Mouse (Mus musculus) limb, embryonic 11.5 days (tissue): ENCODE data around the gene Lsr. TPM values are rescaled to one million over a fixed set of nuclear protein-coding genes. Genes with fewer than 3 reads are reported as not detected.

Experiments used
- ATAC-seq: fragments of 200-750 bp; cut with Nextera tagmentation; 2 replicates; pipeline ENCODE4 v1.8.0; 2017; ENCODE audit warnings: low read depth; ENCODE audit not compliant: insufficient number of reproducible peaks, low FRiP score, low TSS enrichment
- DNase-seq: peaks from one replicate; pipeline ENCODE4 v3.0.0-alpha.2; 2015; ENCODE audit warnings: low spot score
- H3K27ac ChIP-seq: fragments of 300-500 bp; sonication (generic); replicated peaks from 2 replicates; pipeline ENCODE4 v1.5.1; 2014; ENCODE audit warnings: low read depth, mild to moderate bottlenecking, low read length
- H3K27me3 ChIP-seq: fragments of 300-500 bp; sonication (generic); 2 replicates; pipeline ENCODE4 v1.6.1; 2014; ENCODE audit warnings: mild to moderate bottlenecking, low read length, mixed read lengths; ENCODE audit not compliant: control insufficient read depth, insufficient read depth
- H3K36me3 ChIP-seq: fragments of 300-500 bp; sonication (generic); 2 replicates; pipeline ENCODE4 v1.6.1; 2014; ENCODE audit warnings: mild to moderate bottlenecking, low read length, moderate library complexity, mixed read lengths; ENCODE audit not compliant: control insufficient read depth, insufficient read depth
- H3K4me1 ChIP-seq: fragments of 300-500 bp; sonication (generic); 2 replicates; pipeline ENCODE4 v1.6.1; 2014; ENCODE audit warnings: low read length, mixed read lengths; ENCODE audit not compliant: control insufficient read depth, insufficient read depth
- H3K4me2 ChIP-seq: fragments of 300-500 bp; sonication (generic); 2 replicates; pipeline ENCODE4 v1.6.1; 2014; ENCODE audit warnings: low read depth, mild to moderate bottlenecking, moderate library complexity; ENCODE audit not compliant: severe bottlenecking
- H3K4me3 ChIP-seq: fragments of 300-500 bp; sonication (generic); 2 replicates; pipeline ENCODE4 v1.5.1; 2014; ENCODE audit warnings: low read depth, low read length
- H3K9ac ChIP-seq: fragments of 300-500 bp; sonication (generic); 2 replicates; pipeline ENCODE4 v1.6.1; 2014; ENCODE audit warnings: mild to moderate bottlenecking, low read length
- H3K9me3 ChIP-seq: fragments of 300-500 bp; sonication (generic); 2 replicates; pipeline ENCODE4 v1.6.1; 2016; ENCODE audit warnings: low read length; ENCODE audit not compliant: control insufficient read depth
- WGBS: fragments of 180-500 bp; shearing (Covaris S2); extraction: QIAGEN DNeasy Blood & Tissue Kit; methylation state at CpG from one replicate; pipeline ENCODE4 v1.1.7; 2014; 5-methylcytosine and 5-hydroxymethylcytosine counted together
- polyA plus RNA-seq: library from polyadenylated mRNA; unstranded; fragments of >200 nt; fragmentation: Nextera tagmentation; extraction: Ambion mirVana; gene quantifications from 2 replicates; pipeline ENCODE4 v1.2.1, GENCODE M21; 2014

Gene Lsr
- 25.7 and 27.5 TPM in 2 replicates for polyA plus RNA-seq

DNA sequence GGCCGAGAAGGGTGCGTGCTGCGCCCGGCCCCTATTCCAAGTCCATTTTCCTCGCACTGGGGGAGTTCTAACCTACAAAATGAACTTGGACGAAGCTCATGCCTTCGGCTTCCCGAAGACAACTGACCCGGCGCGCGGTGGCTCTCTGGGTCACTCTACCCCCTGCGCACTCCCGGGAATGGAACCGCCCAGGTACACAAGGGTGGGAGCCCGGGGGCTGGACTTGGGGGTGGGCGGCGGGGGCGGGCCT, at the start of gene Lsr:
Gene Lsr (minus strand): TSS at position 214 of the 250 bp plus-strand sequence.
- Histone ChIP-seq H3K9ac (peak within 1 kb of the TSS; percentile 38), H3K9me3 (no peaks in the 10 kb centered on the region), H3K4me2 (peak within 1 kb of the TSS; percentile 51), H3K4me1 (0 out of 2 replicates have a peak, but pooled peaks cover 4% of the 10 kb centered on the region), H3K27ac (no peak within 1 kb of the TSS), H3K27me3 (peaks cover 18% of the 10 kb centered on the region), H3K36me3 (no peaks in the 10 kb centered on the region), H3K4me3 (peak within 1 kb of the TSS; percentile 40)
- DNase-seq (no peak), ATAC-seq (peak; percentile 49)
- WGBS = under 1% methylated on average over 19 of the region's 19 CpGs

DNA sequence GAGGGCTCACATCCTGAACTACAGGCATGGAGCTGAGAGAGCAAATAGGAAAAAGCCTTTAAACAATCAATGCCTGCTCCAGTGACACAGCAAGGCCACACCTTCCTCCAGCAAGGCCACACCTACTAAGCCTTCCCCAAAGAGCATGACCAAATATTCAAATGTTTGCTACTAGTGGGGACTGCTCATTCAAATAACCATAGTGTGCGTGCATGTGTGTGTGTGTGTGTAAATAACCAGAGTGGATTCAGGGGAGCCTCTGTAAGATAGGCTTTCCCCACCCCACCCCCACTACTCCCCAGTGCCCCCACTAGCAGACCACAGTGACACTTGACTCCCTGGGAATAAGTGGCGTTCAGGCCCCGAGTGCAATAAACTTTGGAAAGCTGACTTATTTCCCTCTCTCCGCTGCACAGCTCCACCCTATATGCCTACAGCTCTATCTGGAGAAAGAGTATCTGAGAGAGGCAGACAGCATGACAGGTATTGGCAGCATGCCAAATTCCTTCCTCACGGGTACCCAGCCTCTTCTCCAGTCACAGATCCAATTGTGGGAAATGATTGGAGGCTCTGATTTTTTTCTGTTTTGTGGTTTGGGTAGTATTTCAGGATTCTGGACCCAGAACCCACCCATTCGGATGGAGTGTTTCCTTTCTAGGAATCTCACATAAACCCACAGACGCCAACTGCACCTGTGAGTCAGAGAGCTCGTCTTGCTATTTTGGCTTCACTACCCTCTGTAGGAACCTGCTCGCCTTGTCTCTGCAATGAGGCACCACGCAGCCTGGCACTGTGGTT, 44.0 kb upstream of the Lsr start:
- Histone ChIP-seq H3K27me3 (no peaks in the 10 kb centered on the region), H3K9me3 (no peaks in the 10 kb centered on the region), H3K4me3 (no peak overlapping the region), H3K27ac (no peak overlapping the region), H3K4me1 (0 out of 2 replicates have a peak, but pooled peaks cover 4% of the 10 kb centered on the region), H3K36me3 (no peaks in the 10 kb centered on the region), H3K4me2 (no peak overlapping the region), H3K9ac (no peak overlapping the region)
- 56% methylated on average over 10 of the region's 10 CpGs for WGBS
- peak; percentile 65 for ATAC-seq
- DNase-seq = no peak

DNA sequence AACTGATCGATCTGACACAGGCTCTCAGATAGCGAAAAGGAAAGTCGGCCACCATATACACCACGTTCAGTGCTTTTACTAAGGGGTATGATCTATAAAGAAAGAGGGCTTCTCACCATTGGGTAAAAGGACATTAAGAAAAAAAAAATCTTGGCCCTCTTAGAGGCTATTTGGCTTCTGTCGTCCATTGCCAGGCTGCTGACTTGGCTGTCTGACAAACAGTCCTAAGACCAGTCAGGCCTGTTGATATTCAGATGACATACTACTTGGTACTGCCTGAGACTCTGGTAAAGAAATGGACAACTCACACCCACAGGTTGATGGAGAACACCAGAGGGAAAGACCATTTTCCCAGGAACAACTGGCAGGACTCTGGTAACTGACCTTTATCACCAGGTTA, 39.7 kb upstream of the Lsr start:
- Histone ChIP-seq H3K27ac (no peak overlapping the region), H3K9me3 (no peaks in the 10 kb centered on the region), H3K36me3 (no peaks in the 10 kb centered on the region), H3K27me3 (no peaks in the 10 kb centered on the region), H3K4me3 (no peak overlapping the region), H3K4me1 (0 out of 2 replicates have a peak, but pooled peaks cover 4% of the 10 kb centered on the region), H3K9ac (no peak overlapping the region), H3K4me2 (no peak overlapping the region)
- DNase-seq = no peak
- ATAC-seq = no peak
- 81% methylated on average over 5 of the region's 5 CpGs for WGBS

DNA sequence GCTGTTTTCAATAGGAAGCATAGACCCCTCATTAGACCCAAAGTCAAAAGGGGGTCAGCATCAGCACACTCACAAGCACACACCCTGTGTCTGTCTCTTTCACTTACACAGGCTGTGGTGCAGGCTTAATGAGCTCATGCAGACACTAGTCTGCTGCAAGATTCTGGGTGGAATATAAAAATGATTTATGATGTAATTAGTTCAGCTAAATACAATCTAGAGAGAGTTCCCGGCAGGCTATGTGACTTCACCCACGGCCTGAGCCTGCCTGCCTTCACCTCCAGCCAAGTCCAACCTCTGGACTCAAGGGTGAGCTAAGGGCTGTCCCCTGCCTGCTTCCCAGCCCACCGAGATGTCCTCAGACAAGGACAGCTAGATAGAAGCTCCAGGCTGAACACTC, 35.6 kb upstream of the Lsr start:
- no peak overlapping the region for H3K27ac ChIP-seq
- ATAC-seq (peak; percentile 67; the same call in 1 of the 2 replicates), DNase-seq (peak; percentile 33)
- no peaks in the 10 kb centered on the region for H3K4me1 ChIP-seq
- H3K9ac ChIP-seq = no peak overlapping the region
- no peaks in the 10 kb centered on the region for H3K9me3 ChIP-seq
- no peak overlapping the region for H3K4me2 ChIP-seq
- H3K27me3 ChIP-seq = no peaks in the 10 kb centered on the region
- no peaks in the 10 kb centered on the region for H3K36me3 ChIP-seq
- WGBS = 14% methylated on average over 3 of the region's 3 CpGs
- no peak overlapping the region for H3K4me3 ChIP-seq

DNA sequence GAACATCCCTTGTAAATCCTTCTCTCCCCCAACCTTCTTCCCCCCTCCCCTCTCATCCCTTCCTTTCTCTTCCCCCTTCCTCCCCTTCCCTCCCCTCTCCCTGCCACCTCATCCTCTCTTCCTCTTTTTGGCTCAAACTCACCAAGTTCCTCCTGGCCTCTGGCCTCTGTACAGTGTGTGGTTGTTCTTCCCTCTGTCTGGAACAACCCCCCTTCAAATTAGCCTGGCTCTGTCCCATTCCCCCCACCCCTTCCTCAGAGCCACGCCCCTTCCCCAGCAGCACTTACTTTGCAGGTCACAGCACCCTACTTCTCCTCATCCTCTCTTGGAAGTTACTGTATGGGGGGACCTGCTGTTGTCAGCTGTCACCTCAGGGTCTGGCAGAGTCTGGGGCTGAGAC, 34.9 kb upstream of the Lsr start:
- no peaks in the 10 kb centered on the region for H3K36me3 ChIP-seq
- no peaks in the 10 kb centered on the region for H3K27me3 ChIP-seq
- no peaks in the 10 kb centered on the region for H3K9me3 ChIP-seq
- 69% methylated on average over 1 of the region's 1 CpGs for WGBS
- H3K4me1 ChIP-seq = no peaks in the 10 kb centered on the region
- no peak overlapping the region for H3K27ac ChIP-seq
- H3K4me3 ChIP-seq = no peak overlapping the region
- ATAC-seq = peak; percentile 36; the same call in 1 of the 2 replicates
- DNase-seq = no peak
- no peak overlapping the region for H3K4me2 ChIP-seq
- no peak overlapping the region for H3K9ac ChIP-seq

DNA sequence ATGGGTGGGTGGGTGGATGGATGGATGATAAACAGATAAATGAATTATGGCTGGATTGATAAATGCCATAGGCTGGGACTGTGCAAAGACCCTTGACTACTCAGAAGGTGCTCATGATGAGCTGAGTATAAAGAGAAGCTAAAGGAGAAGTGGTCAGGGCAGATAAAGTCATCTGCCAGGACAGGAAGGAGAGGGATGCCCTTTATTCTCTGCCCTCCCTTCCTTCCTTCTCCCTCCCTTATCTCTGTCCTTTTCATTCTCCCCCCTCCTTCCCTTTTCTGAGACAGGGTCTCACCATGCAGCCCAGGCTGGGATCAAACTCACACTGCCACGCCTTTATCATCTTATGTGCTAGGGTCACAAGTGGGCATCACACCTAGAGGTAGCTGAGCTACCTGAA, 34.5 kb upstream of the Lsr start:
- Histone ChIP-seq H3K27me3 (no peaks in the 10 kb centered on the region), H3K4me1 (no peaks in the 10 kb centered on the region), H3K4me3 (no peak overlapping the region), H3K27ac (no peak overlapping the region), H3K36me3 (no peaks in the 10 kb centered on the region), H3K9me3 (no peaks in the 10 kb centered on the region), H3K4me2 (no peak overlapping the region), H3K9ac (no peak overlapping the region)
- 82% methylated on average over 1 of the region's 1 CpGs for WGBS
- no peak for ATAC-seq
- no peak for DNase-seq

DNA sequence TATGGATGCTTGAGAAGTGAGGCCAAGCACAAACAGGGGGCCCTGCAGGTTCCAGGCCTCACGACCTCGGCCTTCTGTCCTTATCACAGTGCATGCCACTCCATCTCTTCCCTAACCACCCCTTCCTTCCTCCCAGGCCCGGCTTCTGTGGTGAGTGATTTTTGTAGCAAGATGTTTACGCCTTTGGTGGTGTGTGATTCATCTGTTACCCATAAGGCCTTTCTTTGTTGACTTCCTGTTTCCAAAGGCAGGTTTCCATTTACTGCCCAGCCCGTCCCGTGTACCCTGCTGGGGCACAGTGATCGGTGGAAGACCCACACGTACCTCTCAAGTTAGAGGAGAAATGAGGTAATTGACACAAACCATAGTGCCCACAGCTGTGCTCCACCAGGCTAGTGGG, 29.4 kb upstream of the Lsr start:
- ATAC-seq = no peak
- H3K4me3 ChIP-seq = no peak overlapping the region
- WGBS = 72% methylated on average over 8 of the region's 8 CpGs

DNA sequence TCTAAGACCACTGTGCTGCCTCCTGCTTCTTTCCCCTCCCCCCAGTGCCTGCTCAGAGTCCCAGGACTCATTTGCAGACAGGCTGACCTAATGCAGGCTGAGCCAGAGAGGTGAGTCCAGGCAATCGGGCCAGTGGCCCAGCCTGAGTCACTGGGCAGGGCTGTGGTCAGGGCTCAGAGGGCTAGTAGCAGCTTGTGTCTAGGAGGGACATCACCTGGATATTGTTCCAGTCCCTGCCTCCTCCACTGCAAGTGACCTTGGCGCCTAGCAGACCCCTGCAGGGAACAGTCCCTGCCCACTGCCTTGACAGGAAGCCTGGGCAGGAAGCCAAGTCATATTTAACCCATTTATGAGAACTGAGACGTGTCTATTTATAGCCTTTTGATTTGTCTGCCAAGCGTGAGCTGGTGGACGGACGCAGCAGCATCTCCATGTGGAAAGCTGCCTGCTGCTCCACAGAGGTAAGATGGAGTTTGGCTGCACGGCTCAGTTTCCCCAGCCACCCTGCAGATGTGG, 27.3 kb upstream of the Lsr start:
- no peaks in the 10 kb centered on the region; the same call in 1 of the 2 replicates for H3K9me3 ChIP-seq
- ATAC-seq (0 out of 2 replicates have a peak, but pooled peaks have one; percentile 26), DNase-seq (peak; percentile 43)
- no peaks in the 10 kb centered on the region for H3K27me3 ChIP-seq
- H3K4me2 ChIP-seq = no peak overlapping the region
- 31% methylated on average over 7 of the region's 7 CpGs for WGBS
- H3K4me1 ChIP-seq = peaks cover 8% of the 10 kb centered on the region; the same call in 1 of the 2 replicates
- H3K4me3 ChIP-seq = no peak overlapping the region
- no peak overlapping the region for H3K9ac ChIP-seq
- no peak overlapping the region for H3K27ac ChIP-seq
- H3K36me3 ChIP-seq = no peaks in the 10 kb centered on the region

More for the DNA sequence above, 29.4 kb upstream of the Lsr start:
- no peak overlapping the region for H3K27ac ChIP-seq
- no peaks in the 10 kb centered on the region for H3K36me3 ChIP-seq
- no peak for DNase-seq
- H3K9me3 ChIP-seq = no peaks in the 10 kb centered on the region
- no peak overlapping the region for H3K9ac ChIP-seq
- H3K27me3 ChIP-seq = no peaks in the 10 kb centered on the region
- no peak overlapping the region for H3K4me2 ChIP-seq
- H3K4me1 ChIP-seq = peaks cover 8% of the 10 kb centered on the region; the same call in 1 of the 2 replicates
